18 mouse cellular contexts compared by ENCODE assay signal in genomic region chr2:68844530-68844929, GRCm38 (mm10). TPM values are rescaled to one million over a fixed set of nuclear protein-coding genes. Genes with fewer than 3 reads are reported as not detected.
DNase-seq lines count a peak whose midpoint lies in the region; ATAC-seq and TF ChIP-seq lines count a peak whose summit lies in the region.
"Had no signal": no experiment of that assay in that cellular context is flagged by ENCODE, and none has a peak within 500 bp of the region (broad histone marks: within the 10 kb centered on the region; RNA-seq: fewer than 3 reads in every experiment).

No protein-coding gene starts in this region.

- 55% methylated on average over 2 of the region's 2 CpGs for WGBS in liver, embryonic 16.5 days (ENCODE audit: insufficient replicate concordance)
- WGBS in liver, embryonic 11.5 days: 88% methylated on average over 2 of the region's 2 CpGs

- TF ChIP-seq CTCF in left cerebral cortex, adult 2 months (IDR thresholded peaks at IDR 0.05): no peak

- no peak for ATAC-seq in liver, embryonic 16.5 days (ENCODE audit: low read depth)
- no peak for ATAC-seq in liver, embryonic 11.5 days (replicated peaks; ENCODE audit: low FRiP score)
- peak; percentile 75 for ATAC-seq in megakaryocyte progenitor cell, adult 5-6 weeks (replicated peaks; ENCODE audit: poor library complexity)
- ATAC-seq: forebrain, embryonic 13.5 days had no signal

- H3K4me2 ChIP-seq in liver, embryonic 16.5 days (ENCODE audit: low read depth, low read length): 0 out of 2 replicates have a peak overlapping the region, but pooled peaks have one; percentile 30
- H3K4me2 ChIP-seq in liver, embryonic 11.5 days: no peak overlapping the region
- H3K4me2 ChIP-seq: forebrain, embryonic 13.5 days; hindbrain, embryonic 12.5 days; neural tube, embryonic 15.5 days had no signal

- peak; percentile 6 for DNase-seq in adrenal gland, postnatal 25 days
- no peak for DNase-seq in adrenal gland, adult 8-10 months
- no peak for DNase-seq in liver, embryonic 11.5 days (ENCODE audit: low spot score)
- peak; percentile 34 for DNase-seq in adipocyte (ENCODE audit: low spot score)
- no peak for DNase-seq in ovary, postnatal 10 days (ENCODE audit: low spot score)
- DNase-seq in left cerebral cortex, adult 2 months (ENCODE audit: extremely low spot score in 1 of 2, low spot score in 2 of 2): no peak
- DNase-seq: B cell, adult 2 months; cerebellum, postnatal 10 days; embryo, embryonic 11 days; retina, postnatal 1 day; thymus, postnatal 14 days had no signal

- H3K9ac ChIP-seq in liver, embryonic 16.5 days (ENCODE audit: low read depth, low read length): no peak overlapping the region
- no peak overlapping the region for H3K9ac ChIP-seq in liver, embryonic 11.5 days (ENCODE audit: low read depth, low read length)
- H3K9ac ChIP-seq: forebrain, embryonic 13.5 days; hindbrain, embryonic 12.5 days; liver, embryonic 14.5 days; neural tube, embryonic 15.5 days had no signal

- no peak overlapping the region for H3K27ac ChIP-seq in liver, embryonic 16.5 days (ENCODE audit: low read length)
- H3K27ac ChIP-seq in liver, embryonic 11.5 days (ENCODE audit: low read depth, low read length): no peak overlapping the region
- H3K27ac ChIP-seq in left cerebral cortex, adult 2 months: no peak overlapping the region
- H3K27ac ChIP-seq: forebrain, embryonic 13.5 days; hindbrain, embryonic 12.5 days; liver, embryonic 14.5 days; neural tube, embryonic 15.5 days had no signal

- no peaks in the 10 kb centered on the region; the same call in 1 of the 2 replicates for H3K4me1 ChIP-seq in liver, embryonic 16.5 days (ENCODE audit: control insufficient read depth, low read depth, low read length)
- no peaks in the 10 kb centered on the region; the same call in 1 of the 2 replicates for H3K4me1 ChIP-seq in liver, embryonic 11.5 days (replicated peaks; ENCODE audit: control insufficient read depth, insufficient read depth, low read length)
- H3K4me1 ChIP-seq: forebrain, embryonic 13.5 days; hindbrain, embryonic 12.5 days; neural tube, embryonic 15.5 days had no signal

- no peaks in the 10 kb centered on the region for H3K9me3 ChIP-seq in liver, embryonic 16.5 days (replicated peaks; ENCODE audit: control insufficient read depth, low read length)
- H3K9me3 ChIP-seq in liver, embryonic 11.5 days (ENCODE audit: control insufficient read depth, low read length): no peaks in the 10 kb centered on the region
- H3K9me3 ChIP-seq: forebrain, embryonic 13.5 days; hindbrain, embryonic 12.5 days; megakaryocyte, embryonic 14.5 days; neural tube, embryonic 15.5 days had no signal

- intact Hi-C loops in left cerebral cortex, adult 2 months (cut with DNase I): no loop called here

- H3K36me3 ChIP-seq in liver, embryonic 16.5 days (ENCODE audit: control insufficient read depth, insufficient read depth): no peaks in the 10 kb centered on the region
- no peaks in the 10 kb centered on the region for H3K36me3 ChIP-seq in liver, embryonic 11.5 days (ENCODE audit: control insufficient read depth, insufficient read depth, low read length)
- H3K36me3 ChIP-seq: hindbrain, embryonic 12.5 days; neural tube, embryonic 15.5 days had no signal

- H3K27me3 ChIP-seq in liver, embryonic 16.5 days (ENCODE audit: control insufficient read depth, insufficient read depth, low read depth, low read length): no peaks in the 10 kb centered on the region
- no peaks in the 10 kb centered on the region for H3K27me3 ChIP-seq in liver, embryonic 11.5 days (replicated peaks; ENCODE audit: control insufficient read depth, insufficient read depth, low read length)
- H3K27me3 ChIP-seq: forebrain, embryonic 13.5 days; hindbrain, embryonic 12.5 days; megakaryocyte, embryonic 14.5 days; neural tube, embryonic 15.5 days had no signal

- no peak overlapping the region for H3K4me3 ChIP-seq in liver, embryonic 16.5 days (ENCODE audit: low read depth, low read length)
- no peak overlapping the region for H3K4me3 ChIP-seq in liver, embryonic 11.5 days (ENCODE audit: low read depth, low read length)
- no peak overlapping the region for H3K4me3 ChIP-seq in left cerebral cortex, adult 2 months
- H3K4me3 ChIP-seq: forebrain, embryonic 13.5 days; hindbrain, embryonic 12.5 days; megakaryocyte, embryonic 14.5 days; neural tube, embryonic 15.5 days had no signal

RNA-seq across cellular contexts. Expression of gene Cers6, which starts 16.7 kb away (rescaled TPM):
- 6.2 and 7.4 TPM in 2 replicates for total RNA-seq in adrenal gland, postnatal 25 days (2021)
- total RNA-seq in adrenal gland, adult 8-10 months (2022): 1 to 10 TPM; 4.8 to 8.8 (median 5.7) TPM
- polyA plus RNA-seq in liver, embryonic 16.5 days (2015; fragmentation: Nextera tagmentation; extraction: Ambion mirVana): 10.2 and 10.7 TPM in 2 replicates
- polyA plus RNA-seq in liver, embryonic 11.5 days (2014; fragmentation: Nextera tagmentation; extraction: Ambion mirVana): 14.9 and 17.6 TPM in 2 replicates
- 78.2 and 79.0 TPM in 2 replicates for total RNA-seq in megakaryocyte progenitor cell, adult 5-6 weeks (2015)
- total RNA-seq in megakaryocyte progenitor cell, adult 5-6 weeks (2017): 28.8 and 36.5 TPM in 2 replicates
- 10 to 100 TPM; 69.3 to 82.7 TPM for total RNA-seq in left cerebral cortex, adult 2 months (2021)

Comparison
In these comparisons a context has a peak if more than half of its experiments do, and no peak if none do; other contexts are left out.
1. DNase-seq: peak in adrenal gland, postnatal 25 days (single experiment) and adipocyte (single experiment); none in adrenal gland, adult 8-10 months (single experiment), liver, embryonic 11.5 days (single experiment), ovary, postnatal 10 days (single experiment) and left cerebral cortex, adult 2 months (0 of 2).